Mouse (Mus musculus): ENCODE data around the gene Vcl. TPM values are rescaled to one million over a fixed set of nuclear protein-coding genes. Genes with fewer than 3 reads are reported as not detected.

Gene Vcl
- total and polyA plus RNA-seq, 3 experiments = 2.1 to 4.6 (median 4.5) TPM

GRCm38 (mm10) chr14:21073981-21074380 lies 144.8 kb downstream of the Vcl start:
- Histone ChIP-seq H3K9ac (ENCODE audit: insufficient read depth, low read depth) (no peak overlapping the region), H3K9me3 (replicated peaks; ENCODE audit: low read length) (no peaks in the 10 kb centered on the region), H3K27ac (ENCODE audit: insufficient read depth, low read depth) (no peak overlapping the region), H3K36me3 (replicated peaks in 1 of 2; ENCODE audit: control insufficient read depth in 1 of 2, insufficient read depth in 1 of 2, low read length in 1 of 2) (peaks cover 0 to 2% of the 10 kb centered on the region in 2 experiments), H3K4me3 (replicated peaks in 1 of 3; ENCODE audit: low read depth in 2 of 3, low read length in 2 of 3, poor library complexity in 1 of 3) (no peak overlapping the region), H3K27me3 (replicated peaks) (no peaks in the 10 kb centered on the region), H3K79me2 (replicated peaks; ENCODE audit: control insufficient read depth, extremely low read depth, insufficient read depth, poor library complexity, severe bottlenecking) (no peaks in the 10 kb centered on the region), H3K4me2 (ENCODE audit: insufficient read depth, low read depth, poor library complexity, severe bottlenecking) (no peak overlapping the region), H3K4me1 (ENCODE audit: control insufficient read depth in 1 of 2, insufficient read depth in 2 of 2) (peaks cover 2 to 13% of the 10 kb centered on the region in 2 experiments; a peak in 2 of 4 replicates)
- dilution Hi-C loops (cut with MboI; ENCODE audit: extremely low pct_ligation_motif_present, extremely low pct_unique_long_range_greater_than_20kb, low sequenced_read_pairs) = no loop called here
- no peak for DNase-seq (ENCODE audit: extremely low read depth)
- TF ChIP-seq RCOR1 (conservative IDR thresholded peaks at IDR 0.05; ENCODE audit: low read depth, low read length) = no peak
- in situ Hi-C loops (cut with MboI; ENCODE audit: low pct_ligation_motif_present, low pct_unique_long_range_greater_than_20kb, low sequenced_read_pairs) = no loop called here

DNA sequence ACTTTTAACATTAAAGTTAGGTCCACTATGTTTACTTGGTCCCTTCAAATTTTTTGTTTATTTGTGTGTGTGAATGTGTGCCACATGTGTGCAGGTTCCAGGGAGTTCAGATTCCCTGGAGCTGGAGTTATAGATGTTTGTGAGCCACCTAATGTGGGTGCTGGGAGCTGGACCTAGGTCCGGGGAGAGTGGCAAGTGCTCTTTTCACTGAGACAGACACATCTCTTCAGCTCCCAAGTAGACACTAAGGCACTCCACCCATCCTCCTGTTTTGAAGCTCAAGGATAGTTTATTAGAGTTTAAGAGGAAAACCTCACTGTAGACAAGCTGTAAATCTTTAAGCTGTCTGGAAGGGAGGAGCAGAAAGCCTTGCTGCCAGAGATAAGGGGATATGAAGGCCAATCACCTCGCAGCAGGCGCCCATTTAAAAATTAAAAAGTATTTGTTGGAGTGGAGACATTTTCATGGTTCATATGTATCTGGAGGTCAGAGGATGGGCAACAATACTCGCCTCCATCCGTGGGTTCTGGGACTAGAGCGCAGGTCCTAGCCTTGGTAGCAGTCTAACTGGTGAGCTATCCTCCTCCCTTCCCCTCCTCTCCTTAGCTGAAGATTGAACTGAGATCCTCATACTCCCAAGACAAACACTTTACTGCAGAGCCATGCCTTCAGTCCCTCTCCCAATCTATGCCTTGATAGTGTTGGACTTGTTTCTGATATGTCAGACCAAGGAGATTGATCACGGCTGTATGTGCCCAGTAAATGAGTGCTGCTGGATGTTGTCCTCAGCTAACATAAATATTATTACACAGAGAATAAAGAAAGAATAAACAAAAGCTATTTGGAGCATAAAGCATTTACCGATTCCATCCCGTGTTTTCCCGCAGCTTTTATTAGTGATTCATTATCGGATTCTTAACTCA lies 145.5 kb downstream of the Vcl start:
- Histone ChIP-seq H3K36me3 (replicated peaks in 1 of 2; ENCODE audit: control insufficient read depth in 1 of 2, insufficient read depth in 1 of 2, low read length in 1 of 2) (peaks cover 0 to 2% of the 10 kb centered on the region in 2 experiments), H3K27me3 (replicated peaks) (no peaks in the 10 kb centered on the region), H3K27ac (ENCODE audit: insufficient read depth, low read depth) (no peak overlapping the region), H3K9ac (ENCODE audit: insufficient read depth, low read depth) (no peak overlapping the region), H3K4me1 (ENCODE audit: control insufficient read depth in 1 of 2, insufficient read depth in 2 of 2) (peaks cover 2 to 16% of the 10 kb centered on the region in 2 experiments; a peak in 2 of 4 replicates), H3K79me2 (replicated peaks; ENCODE audit: control insufficient read depth, extremely low read depth, insufficient read depth, poor library complexity, severe bottlenecking) (no peaks in the 10 kb centered on the region), H3K4me3 (replicated peaks in 1 of 3; ENCODE audit: low read depth in 2 of 3, low read length in 2 of 3, poor library complexity in 1 of 3) (no peak overlapping the region), H3K4me2 (ENCODE audit: insufficient read depth, low read depth, poor library complexity, severe bottlenecking) (no peak overlapping the region), H3K9me3 (replicated peaks; ENCODE audit: low read length) (no peaks in the 10 kb centered on the region)
- in situ Hi-C loops (cut with MboI; ENCODE audit: low pct_ligation_motif_present, low pct_unique_long_range_greater_than_20kb, low sequenced_read_pairs) (no loop called here), dilution Hi-C loops (cut with MboI; ENCODE audit: extremely low pct_ligation_motif_present, extremely low pct_unique_long_range_greater_than_20kb, low sequenced_read_pairs) (no loop called here)
- no peak for DNase-seq (ENCODE audit: extremely low read depth)
- TF ChIP-seq MEF2A (IDR thresholded peaks at IDR 0.05; ENCODE audit: borderline replicate concordance, low read depth, low read length) = no peak
- TF ChIP-seq CHD1 (IDR thresholded peaks at IDR 0.05; ENCODE audit: low read depth, low read length) = no peak
- TF ChIP-seq USF1 (IDR thresholded peaks at IDR 0.05; ENCODE audit: low read depth, low read length) = no peak
- TF ChIP-seq SIN3A (IDR thresholded peaks at IDR 0.05; ENCODE audit: low read length) = no peak
- no peak for TF ChIP-seq ZC3H11A (IDR thresholded peaks at IDR 0.05; ENCODE audit: low read depth, low read length)
- TF ChIP-seq POLR2AphosphoS2 (IDR thresholded peaks at IDR 0.05; ENCODE audit: low read depth, low read length) = no peak
- no peak for TF ChIP-seq MXI1 (IDR thresholded peaks at IDR 0.05; ENCODE audit: low read depth, low read length)

- Histone ChIP-seq H3K9ac (ENCODE audit: insufficient read depth, low read depth) (peak overlapping the region; percentile 68), H3K4me3 (replicated peaks in 1 of 3; ENCODE audit: low read depth in 2 of 3, low read length in 2 of 3, poor library complexity in 1 of 3) (peak overlapping the region; percentile 55 to 90 (median 75)), H3K36me3 (replicated peaks in 1 of 2; ENCODE audit: control insufficient read depth in 1 of 2, insufficient read depth in 1 of 2, low read length in 1 of 2) (no peaks in the 10 kb centered on the region), H3K27me3 (replicated peaks) (no peaks in the 10 kb centered on the region), H3K27ac (ENCODE audit: insufficient read depth, low read depth) (no peak overlapping the region), H3K4me1 (ENCODE audit: control insufficient read depth in 1 of 2, insufficient read depth in 2 of 2) (peaks cover 2 to 16% of the 10 kb centered on the region in 2 experiments; a peak in 2 of 4 replicates), H3K79me2 (replicated peaks; ENCODE audit: control insufficient read depth, extremely low read depth, insufficient read depth, poor library complexity, severe bottlenecking) (no peaks in the 10 kb centered on the region), H3K9me3 (replicated peaks; ENCODE audit: low read length) (no peaks in the 10 kb centered on the region), H3K4me2 (ENCODE audit: insufficient read depth, low read depth, poor library complexity, severe bottlenecking) (peak overlapping the region; percentile 80)
- dilution Hi-C loops (cut with MboI; ENCODE audit: extremely low pct_ligation_motif_present, extremely low pct_unique_long_range_greater_than_20kb, low sequenced_read_pairs) (no loop called here), in situ Hi-C loops (cut with MboI; ENCODE audit: low pct_ligation_motif_present, low pct_unique_long_range_greater_than_20kb, low sequenced_read_pairs) (no loop called here)
- DNase-seq (ENCODE audit: extremely low read depth) = peak; percentile 72
- no peak for TF ChIP-seq SMC3 (IDR thresholded peaks at IDR 0.05; ENCODE audit: low read depth, low read length)
- no peak for TF ChIP-seq CTCF (conservative IDR thresholded peaks at IDR 0.05 in 1 of 2, IDR thresholded peaks at IDR 0.05 in 1 of 2; ENCODE audit: low read depth in 2 of 2, low read length in 2 of 2)
- TF ChIP-seq BHLHE40 (IDR thresholded peaks at IDR 0.05; ENCODE audit: low read depth, low read length) = 0 out of 2 replicates have a peak, but pooled peaks have one; percentile 26
- peak; percentile 48; the same call in 1 of the 2 replicates for TF ChIP-seq MAX (IDR thresholded peaks at IDR 0.05; ENCODE audit: low read length)
- peak; percentile 57; the same call in 1 of the 2 replicates for TF ChIP-seq NRF1 (IDR thresholded peaks at IDR 0.05; ENCODE audit: low read depth, low read length)
- TF ChIP-seq TCF12 (IDR thresholded peaks at IDR 0.05; ENCODE audit: low read depth, low read length) = peak; percentile 48; the same call in 1 of the 2 replicates
- peak; percentile 60 for TF ChIP-seq ZMIZ1 (IDR thresholded peaks at IDR 0.05; ENCODE audit: low read depth, low read length)
- TF ChIP-seq USF2 (conservative IDR thresholded peaks at IDR 0.05; ENCODE audit: low read depth, low read length) = peak; percentile 57
- TF ChIP-seq POLR2A (IDR thresholded peaks at IDR 0.05; ENCODE audit: low read depth, low read length) = peak; percentile 56; the same call in 1 of the 2 replicates
- peak; percentile 76 for TF ChIP-seq USF1 (IDR thresholded peaks at IDR 0.05; ENCODE audit: low read depth, low read length)
- TF ChIP-seq ZKSCAN1 (IDR thresholded peaks at IDR 0.05; ENCODE audit: borderline replicate concordance, low read depth, low read length) = no peak
- no peak for TF ChIP-seq CHD1 (IDR thresholded peaks at IDR 0.05; ENCODE audit: low read depth, low read length)
- TF ChIP-seq NELFE (IDR thresholded peaks at IDR 0.05; ENCODE audit: low read depth, low read length) = peak; percentile 37; the same call in 1 of the 2 replicates
- TF ChIP-seq ZNF384 (IDR thresholded peaks at IDR 0.05; ENCODE audit: low read depth, low read length) = no peak
- TF ChIP-seq JUND (conservative IDR thresholded peaks at IDR 0.05; ENCODE audit: low read depth, low read length) = no peak
- TF ChIP-seq KAT2A (IDR thresholded peaks at IDR 0.05; ENCODE audit: insufficient replicate concordance, low read length) = no peak
Observed at GRCm38 (mm10) chr14:21075751-21076500, 146.7 kb downstream of the Vcl start.

Data from CH12.LX (cell line).